Mouse (Mus musculus) limb, embryonic 14.5 days (tissue): Measurements from ENCODE around the gene Ncoa5. TPM values are rescaled to one million over a fixed set of nuclear protein-coding genes. Genes with fewer than 3 reads are reported as not detected.

Source experiments
- ATAC-seq: fragments of 200-750 bp; cut with Nextera tagmentation; 2 replicates; pipeline ENCODE4 v1.8.0; 2017; ENCODE audit warnings: low read depth, moderate number of reproducible peaks, moderate TSS enrichment; ENCODE audit not compliant: low FRiP score
- DNase-seq: peaks from one replicate; pipeline ENCODE4 v3.0.0-alpha.2; 2015; ENCODE audit warnings: low spot score
- H3K27ac ChIP-seq: fragments of 300-500 bp; sonication (generic); replicated peaks from 2 replicates; pipeline ENCODE4 v1.5.1; 2014; ENCODE audit warnings: low read depth, mild to moderate bottlenecking, low read length, moderate library complexity, mixed read lengths
- H3K27me3 ChIP-seq: fragments of 300-500 bp; sonication (generic); 2 replicates; pipeline ENCODE4 v1.6.1; 2014; ENCODE audit warnings: low read length, mixed read lengths; ENCODE audit not compliant: control insufficient read depth, insufficient read depth
- H3K36me3 ChIP-seq: fragments of 300-500 bp; sonication (generic); 2 replicates; pipeline ENCODE4 v1.6.1; 2014; ENCODE audit warnings: mild to moderate bottlenecking, low read length, moderate library complexity, mixed read lengths; ENCODE audit not compliant: control insufficient read depth, insufficient read depth
- H3K4me1 ChIP-seq: fragments of 300-500 bp; sonication (generic); 2 replicates; pipeline ENCODE4 v1.6.1; 2014; ENCODE audit warnings: antibody characterized with exemption, low read length, mixed read lengths; ENCODE audit not compliant: control insufficient read depth, insufficient read depth
- H3K4me2 ChIP-seq: fragments of 300-500 bp; sonication (generic); replicated peaks from 2 replicates; pipeline ENCODE4 v1.6.1; 2014; ENCODE audit warnings: low read depth, mild to moderate bottlenecking, low read length, moderate library complexity; ENCODE audit not compliant: severe bottlenecking
- H3K4me3 ChIP-seq: fragments of 300-500 bp; sonication (generic); replicated peaks from 2 replicates; pipeline ENCODE4 v1.5.1; 2014; ENCODE audit warnings: low read length
- H3K9ac ChIP-seq: fragments of 300-500 bp; sonication (generic); 2 replicates; pipeline ENCODE4 v1.6.1; 2014; ENCODE audit warnings: mild to moderate bottlenecking, low read depth, low read length, moderate library complexity; ENCODE audit not compliant: severe bottlenecking
- H3K9me3 ChIP-seq: fragments of 300-500 bp; sonication (generic); 2 replicates; pipeline ENCODE4 v1.6.1; 2016; ENCODE audit warnings: low read length; ENCODE audit not compliant: control insufficient read depth
- POLR2A ChIP-seq: fragments of 200-500 bp; IDR thresholded peaks from 2 replicates; pipeline ENCODE4 v1.8.0; 2012; ENCODE audit warnings: inconsistent platforms, mild to moderate bottlenecking, moderate library complexity, borderline replicate concordance; ENCODE audit not compliant: insufficient read depth, insufficient read length; ENCODE audit errors: extremely low read depth
- WGBS: fragments of 180-500 bp; shearing (Covaris S2); extraction: QIAGEN DNeasy Blood & Tissue Kit; methylation state at CpG from one replicate; pipeline ENCODE4 v1.1.7; 2014; 5-methylcytosine and 5-hydroxymethylcytosine counted together
- polyA plus RNA-seq, 2 experiments: library from polyadenylated mRNA; depleted of rRNA in 1 of 2; stranded (reverse) in 1 of 2; unstranded in 1 of 2; fragments of >200 nt; fragmentation: Nextera tagmentation in 1 of 2; extraction: Ambion mirVana in 1 of 2; gene quantifications; 2 replicates each; pipeline versions ENCODE4 v1.2.1 to v1.2.3; 2012 to 2014

The Ncoa5 gene
- 77.3 and 86.3 TPM in 2 replicates for polyA plus RNA-seq (2012; rRNA removed)
- polyA plus RNA-seq (2014; fragmentation: Nextera tagmentation; extraction: Ambion mirVana), result 58.7 and 68.1 TPM in 2 replicates

- WGBS, result under 1% methylated on average over 70 of the region's 111 CpGs
- ATAC-seq, result peak; percentile 95
- 0 out of 2 replicates have a peak, but pooled peaks have one; percentile 60 for TF ChIP-seq POLR2A
- Histone ChIP-seq H3K27ac (peak within 1 kb of the TSS; percentile 86), H3K27me3 (no peaks in the 10 kb centered on the region), H3K4me2 (peak within 1 kb of the TSS; percentile 71), H3K4me3 (peak within 1 kb of the TSS; percentile 98), H3K36me3 (no peaks in the 10 kb centered on the region), H3K9ac (peak within 1 kb of the TSS; percentile 97), H3K9me3 (no peaks in the 10 kb centered on the region), H3K4me1 (peaks cover 17% of the 10 kb centered on the region)
- peak; percentile 98 for DNase-seq
Observed at GRCm38 (mm10) chr2:165034131-165035057, at the start of gene Ncoa5. TSS of gene Ncoa5 (minus strand) at chr2:165034867.

- Histone ChIP-seq H3K27ac (no peak overlapping the region), H3K4me1 (no peaks in the 10 kb centered on the region), H3K9ac (no peak overlapping the region), H3K4me2 (no peak overlapping the region), H3K9me3 (no peaks in the 10 kb centered on the region), H3K4me3 (no peak overlapping the region), H3K36me3 (no peaks in the 10 kb centered on the region), H3K27me3 (peaks cover 47% of the 10 kb centered on the region)
- TF ChIP-seq POLR2A, result no peak
- ATAC-seq, result no peak
- WGBS, result 33% methylated on average over 7 of the region's 7 CpGs
- DNase-seq, result no peak
Observed at GRCm38 (mm10) chr2:165081257-165081656, 46.6 kb upstream of the Ncoa5 start.

GRCm38 (mm10) chr2:165080657-165081056, 46.0 kb upstream of the Ncoa5 start:
- 23% methylated on average over 9 of the region's 9 CpGs for WGBS
- ATAC-seq, result no peak

GRCm38 (mm10) chr2:165078605-165079004, 43.9 kb upstream of the Ncoa5 start:
- DNase-seq (no peak), ATAC-seq (no peak)
- Histone ChIP-seq H3K4me1 (no peaks in the 10 kb centered on the region), H3K27me3 (peaks cover 62% of the 10 kb centered on the region), H3K4me3 (no peak overlapping the region), H3K27ac (no peak overlapping the region), H3K4me2 (no peak overlapping the region), H3K9ac (no peak overlapping the region), H3K36me3 (no peaks in the 10 kb centered on the region), H3K9me3 (no peaks in the 10 kb centered on the region)
- 17% methylated on average over 10 of the region's 10 CpGs for WGBS
- no peak for TF ChIP-seq POLR2A

More at GRCm38 (mm10) chr2:165080657-165081056, 46.0 kb upstream of the Ncoa5 start:
- Histone ChIP-seq H3K9me3 (no peaks in the 10 kb centered on the region), H3K4me2 (no peak overlapping the region), H3K4me1 (no peaks in the 10 kb centered on the region), H3K27ac (no peak overlapping the region), H3K27me3 (peaks cover 53% of the 10 kb centered on the region), H3K4me3 (no peak overlapping the region), H3K36me3 (no peaks in the 10 kb centered on the region), H3K9ac (no peak overlapping the region)
- no peak for TF ChIP-seq POLR2A
- no peak for DNase-seq

GRCm38 (mm10) chr2:165078045-165078444, 43.4 kb upstream of the Ncoa5 start:
- Histone ChIP-seq H3K9me3 (no peaks in the 10 kb centered on the region), H3K27me3 (peaks cover 62% of the 10 kb centered on the region), H3K4me3 (no peak overlapping the region), H3K27ac (no peak overlapping the region), H3K36me3 (no peaks in the 10 kb centered on the region), H3K9ac (no peak overlapping the region), H3K4me1 (no peaks in the 10 kb centered on the region), H3K4me2 (no peak overlapping the region)
- ATAC-seq (no peak), DNase-seq (no peak)
- 62% methylated on average over 8 of the region's 8 CpGs for WGBS
- no peak for TF ChIP-seq POLR2A
